Mouse (Mus musculus): ENCODE results near the gene Lmo4. TPM values are rescaled to one million over a fixed set of nuclear protein-coding genes. Genes with fewer than 3 reads are reported as not detected.

The Lmo4 gene
- total and polyA plus RNA-seq, 3 experiments, result 37.3 to 161 (median 48.1) TPM

- no peaks in the 10 kb centered on the region for H3K27me3 ChIP-seq (ENCODE audit: insufficient read depth, low read length)
- TF ChIP-seq GATA1 (IDR thresholded peaks at IDR 0.05; ENCODE audit: borderline replicate concordance, low read length) (no peak), GATA2 (IDR thresholded peaks at IDR 0.05; ENCODE audit: borderline replicate concordance, low read depth, low read length) (no peak), POLR2AphosphoS5 (IDR thresholded peaks at IDR 0.05; ENCODE audit: insufficient replicate concordance, low read depth, low read length) (no peak), TAL1 (conservative IDR thresholded peaks at IDR 0.05; ENCODE audit: low read depth, low read length) (no peak), CTCF (IDR thresholded peaks at IDR 0.05; ENCODE audit: low read depth, low read length) (no peak)
- H3K9me3 ChIP-seq (replicated peaks), result no peaks in the 10 kb centered on the region
- H3K36me3 ChIP-seq (replicated peaks), result no peaks in the 10 kb centered on the region
- no peak overlapping the region for H3K4me3 ChIP-seq (ENCODE audit: low read depth, low read length)
- H3K4me1 ChIP-seq (ENCODE audit: insufficient read depth, low read depth, low read length), result no peaks in the 10 kb centered on the region
- DNase-seq (ENCODE audit: low spot score), result no peak
- ATAC-seq (ENCODE audit: extremely low read depth, insufficient number of reproducible peaks, low FRiP score, poor library complexity, severe bottlenecking), result no peak
Observed at GRCm38 (mm10) chr3:144238482-144238881, 33.5 kb upstream of the Lmo4 start.

- H3K4me3 ChIP-seq (ENCODE audit: low read depth, low read length), result no peak overlapping the region
- H3K4me1 ChIP-seq (ENCODE audit: insufficient read depth, low read depth, low read length), result no peaks in the 10 kb centered on the region
- ATAC-seq (ENCODE audit: extremely low read depth, insufficient number of reproducible peaks, low FRiP score, poor library complexity, severe bottlenecking), result no peak
- TF ChIP-seq POLR2AphosphoS5 (IDR thresholded peaks at IDR 0.05; ENCODE audit: insufficient replicate concordance, low read depth, low read length) (no peak), TAL1 (conservative IDR thresholded peaks at IDR 0.05; ENCODE audit: low read depth, low read length) (no peak), GATA2 (IDR thresholded peaks at IDR 0.05; ENCODE audit: borderline replicate concordance, low read depth, low read length) (no peak), GATA1 (IDR thresholded peaks at IDR 0.05; ENCODE audit: borderline replicate concordance, low read length) (no peak), CTCF (IDR thresholded peaks at IDR 0.05; ENCODE audit: low read depth, low read length) (no peak)
- no peaks in the 10 kb centered on the region for H3K9me3 ChIP-seq (replicated peaks)
- no peaks in the 10 kb centered on the region for H3K27me3 ChIP-seq (ENCODE audit: insufficient read depth, low read length)
- no peaks in the 10 kb centered on the region for H3K36me3 ChIP-seq (replicated peaks)
- DNase-seq (ENCODE audit: low spot score), result no peak
Observed at GRCm38 (mm10) chr3:144232347-144233008, 27.5 kb upstream of the Lmo4 start.

GRCm38 (mm10) chr3:144231931-144232330 lies 26.9 kb upstream of the Lmo4 start:
- Histone ChIP-seq H3K36me3 (replicated peaks) (no peaks in the 10 kb centered on the region), H3K27me3 (ENCODE audit: insufficient read depth, low read length) (no peaks in the 10 kb centered on the region), H3K9me3 (replicated peaks) (no peaks in the 10 kb centered on the region), H3K4me3 (ENCODE audit: low read depth, low read length) (no peak overlapping the region), H3K4me1 (ENCODE audit: insufficient read depth, low read depth, low read length) (no peaks in the 10 kb centered on the region)
- TF ChIP-seq TAL1 (conservative IDR thresholded peaks at IDR 0.05; ENCODE audit: low read depth, low read length) (no peak), GATA1 (IDR thresholded peaks at IDR 0.05; ENCODE audit: borderline replicate concordance, low read length) (no peak), CTCF (IDR thresholded peaks at IDR 0.05; ENCODE audit: low read depth, low read length) (no peak), POLR2AphosphoS5 (IDR thresholded peaks at IDR 0.05; ENCODE audit: insufficient replicate concordance, low read depth, low read length) (no peak), GATA2 (IDR thresholded peaks at IDR 0.05; ENCODE audit: borderline replicate concordance, low read depth, low read length) (no peak)
- DNase-seq (ENCODE audit: low spot score) (no peak), ATAC-seq (ENCODE audit: extremely low read depth, insufficient number of reproducible peaks, low FRiP score, poor library complexity, severe bottlenecking) (no peak)

GRCm38 (mm10) chr3:144231419-144231818 lies 26.4 kb upstream of the Lmo4 start:
- Histone ChIP-seq H3K36me3 (replicated peaks) (no peaks in the 10 kb centered on the region), H3K4me1 (ENCODE audit: insufficient read depth, low read depth, low read length) (no peaks in the 10 kb centered on the region), H3K27me3 (ENCODE audit: insufficient read depth, low read length) (no peaks in the 10 kb centered on the region), H3K9me3 (replicated peaks) (no peaks in the 10 kb centered on the region), H3K4me3 (ENCODE audit: low read depth, low read length) (no peak overlapping the region)
- DNase-seq (ENCODE audit: low spot score), result no peak
- TF ChIP-seq TAL1 (conservative IDR thresholded peaks at IDR 0.05; ENCODE audit: low read depth, low read length) (no peak), CTCF (IDR thresholded peaks at IDR 0.05; ENCODE audit: low read depth, low read length) (no peak), GATA1 (IDR thresholded peaks at IDR 0.05; ENCODE audit: borderline replicate concordance, low read length) (no peak), GATA2 (IDR thresholded peaks at IDR 0.05; ENCODE audit: borderline replicate concordance, low read depth, low read length) (no peak), POLR2AphosphoS5 (IDR thresholded peaks at IDR 0.05; ENCODE audit: insufficient replicate concordance, low read depth, low read length) (no peak)
- ATAC-seq (ENCODE audit: extremely low read depth, insufficient number of reproducible peaks, low FRiP score, poor library complexity, severe bottlenecking), result no peak

GRCm38 (mm10) chr3:144230016-144230415 lies 25.0 kb upstream of the Lmo4 start:
- no peak for DNase-seq (ENCODE audit: low spot score)
- Histone ChIP-seq H3K9me3 (replicated peaks) (no peaks in the 10 kb centered on the region), H3K4me1 (ENCODE audit: insufficient read depth, low read depth, low read length) (no peaks in the 10 kb centered on the region), H3K36me3 (replicated peaks) (no peaks in the 10 kb centered on the region), H3K4me3 (ENCODE audit: low read depth, low read length) (no peak overlapping the region), H3K27me3 (ENCODE audit: insufficient read depth, low read length) (no peaks in the 10 kb centered on the region)
- no peak for TF ChIP-seq GATA1 (IDR thresholded peaks at IDR 0.05; ENCODE audit: borderline replicate concordance, low read length)
- TF ChIP-seq CTCF (IDR thresholded peaks at IDR 0.05; ENCODE audit: low read depth, low read length), result no peak
- TF ChIP-seq POLR2AphosphoS5 (IDR thresholded peaks at IDR 0.05; ENCODE audit: insufficient replicate concordance, low read depth, low read length), result no peak
- TF ChIP-seq TAL1 (conservative IDR thresholded peaks at IDR 0.05; ENCODE audit: low read depth, low read length), result no peak
- no peak for TF ChIP-seq GATA2 (IDR thresholded peaks at IDR 0.05; ENCODE audit: borderline replicate concordance, low read depth, low read length)
- ATAC-seq (ENCODE audit: extremely low read depth, insufficient number of reproducible peaks, low FRiP score, poor library complexity, severe bottlenecking), result no peak

GRCm38 (mm10) chr3:144229312-144229711 lies 24.3 kb upstream of the Lmo4 start:
- TF ChIP-seq GATA2 (IDR thresholded peaks at IDR 0.05; ENCODE audit: borderline replicate concordance, low read depth, low read length) (no peak), GATA1 (IDR thresholded peaks at IDR 0.05; ENCODE audit: borderline replicate concordance, low read length) (no peak), CTCF (IDR thresholded peaks at IDR 0.05; ENCODE audit: low read depth, low read length) (no peak), TAL1 (conservative IDR thresholded peaks at IDR 0.05; ENCODE audit: low read depth, low read length) (no peak), POLR2AphosphoS5 (IDR thresholded peaks at IDR 0.05; ENCODE audit: insufficient replicate concordance, low read depth, low read length) (no peak)
- H3K36me3 ChIP-seq (replicated peaks), result no peaks in the 10 kb centered on the region
- no peaks in the 10 kb centered on the region for H3K27me3 ChIP-seq (ENCODE audit: insufficient read depth, low read length)
- H3K4me1 ChIP-seq (ENCODE audit: insufficient read depth, low read depth, low read length), result no peaks in the 10 kb centered on the region
- ATAC-seq (ENCODE audit: extremely low read depth, insufficient number of reproducible peaks, low FRiP score, poor library complexity, severe bottlenecking) (no peak), DNase-seq (ENCODE audit: low spot score) (no peak)
- H3K4me3 ChIP-seq (ENCODE audit: low read depth, low read length), result no peak overlapping the region
- no peaks in the 10 kb centered on the region for H3K9me3 ChIP-seq (replicated peaks)
